Mouse (Mus musculus) midbrain, postnatal 0 days (tissue): ENCODE measurements at regions not wholly inside any gene's neighbourhood (a gene's known extent, or its start where the extent isn't known, plus 50 kb on each side); places are given as distances from the start of the nearest gene placed in this dataset.

Experiments
- ATAC-seq: fragments of 200-750 bp; cut with Nextera tagmentation; 2 replicates; pipeline ENCODE4 v1.8.0; 2017; ENCODE audit warnings: moderate number of reproducible peaks, mild to moderate bottlenecking, moderate TSS enrichment, moderate library complexity; ENCODE audit not compliant: low FRiP score
- DNase-seq: peaks from one replicate; pipeline ENCODE4 v3.0.0-alpha.2; 2015; ENCODE audit warnings: low spot score
- H3K27ac ChIP-seq: fragments of 300-500 bp; sonication (generic); 2 replicates; pipeline ENCODE4 v1.5.1; 2014; ENCODE audit warnings: low read depth, mild to moderate bottlenecking, low read length, mixed read lengths
- H3K27me3 ChIP-seq: fragments of 300-500 bp; sonication (generic); 2 replicates; pipeline ENCODE4 v1.6.1; 2014; ENCODE audit warnings: low read length, control low read depth, mixed read lengths; ENCODE audit not compliant: insufficient read depth
- H3K36me3 ChIP-seq: fragments of 300-500 bp; sonication (generic); 2 replicates; pipeline ENCODE4 v1.6.1; 2014; ENCODE audit warnings: low read length, control low read depth, mixed read lengths; ENCODE audit not compliant: insufficient read depth
- H3K4me1 ChIP-seq: fragments of 300-500 bp; sonication (generic); 2 replicates; pipeline ENCODE4 v1.6.1; 2014; ENCODE audit warnings: mild to moderate bottlenecking, control low read depth, antibody characterized with exemption, low read length, mixed read lengths; ENCODE audit not compliant: insufficient read depth
- H3K4me2 ChIP-seq: fragments of 300-500 bp; sonication (generic); 2 replicates; pipeline ENCODE4 v1.6.1; 2014; ENCODE audit warnings: low read depth, mild to moderate bottlenecking, low read length, mixed read lengths; ENCODE audit not compliant: poor library complexity, severe bottlenecking
- H3K4me3 ChIP-seq: fragments of 300-500 bp; sonication (generic); 2 replicates; pipeline ENCODE4 v1.5.1; 2014; ENCODE audit warnings: low read depth, mild to moderate bottlenecking, low read length, moderate library complexity
- H3K9ac ChIP-seq: fragments of 300-500 bp; sonication (generic); replicated peaks from 2 replicates; pipeline ENCODE4 v1.6.1; 2014; ENCODE audit warnings: mild to moderate bottlenecking, low read length, moderate library complexity, mixed read lengths; ENCODE audit not compliant: poor library complexity, severe bottlenecking
- H3K9me3 ChIP-seq: fragments of 300-500 bp; sonication (generic); 2 replicates; pipeline ENCODE4 v1.6.1; 2016; ENCODE audit warnings: low read length, control low read depth
- CTCF ChIP-seq: IDR thresholded peaks from 2 replicates; pipeline ENCODE4 v1.5.1; 2016; ENCODE audit warnings: antibody characterized with exemption, mild to moderate bottlenecking
- WGBS: fragments of 180-500 bp; shearing (Covaris S2); extraction: QIAGEN DNeasy Blood & Tissue Kit; methylation state at CpG from one replicate; pipeline ENCODE4 v1.1.7; 2014; 5-methylcytosine and 5-hydroxymethylcytosine counted together

DNA sequence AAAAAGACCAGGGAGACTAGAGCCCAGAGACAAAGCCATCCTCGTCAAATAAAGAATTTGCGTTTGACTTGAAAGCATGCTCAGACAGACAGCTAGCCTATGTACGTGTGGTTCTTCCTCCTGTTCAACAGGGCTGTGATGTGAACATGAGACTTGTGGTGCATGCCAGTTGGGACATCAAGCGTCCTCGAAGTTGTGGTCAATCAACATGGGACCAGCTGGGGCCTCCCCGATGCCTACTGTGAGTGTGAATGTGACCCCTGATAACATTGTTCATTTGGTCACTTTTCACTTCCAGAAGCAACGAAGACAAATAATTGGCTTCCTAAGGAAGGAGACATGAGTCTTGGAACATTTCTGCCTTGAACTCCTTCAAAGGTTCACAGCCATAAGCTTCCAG, 79.8 kb upstream of the Kdr start:
- Histone ChIP-seq H3K4me1 (no peaks in the 10 kb centered on the region), H3K9ac (no peak overlapping the region), H3K4me2 (no peak overlapping the region), H3K27ac (no peak overlapping the region), H3K4me3 (no peak overlapping the region), H3K27me3 (no peaks in the 10 kb centered on the region), H3K36me3 (no peaks in the 10 kb centered on the region), H3K9me3 (no peaks in the 10 kb centered on the region)
- no peak for TF ChIP-seq CTCF
- no peak for DNase-seq
- no peak for ATAC-seq
- 90% methylated on average over 7 of the region's 7 CpGs for WGBS

DNA sequence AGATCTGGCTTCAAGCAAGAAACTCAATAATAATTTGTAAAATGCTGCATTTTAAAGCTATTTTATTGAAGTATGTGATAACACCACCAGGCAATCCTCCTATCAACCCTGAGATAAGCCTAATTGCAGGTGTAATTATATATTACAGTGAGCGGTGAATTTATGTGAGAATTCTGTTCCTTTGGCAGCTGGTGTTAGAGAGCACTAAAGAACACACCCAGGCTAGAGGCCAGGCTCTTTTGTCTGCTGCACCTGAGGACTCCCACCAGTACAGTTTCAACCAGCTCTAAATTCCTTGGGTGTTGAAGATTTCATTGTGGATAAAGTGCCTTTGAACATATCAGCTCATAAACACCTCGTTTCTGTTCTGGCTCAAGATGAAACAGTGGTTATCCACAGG, 77.6 kb upstream of the Kdr start:
- Histone ChIP-seq H3K36me3 (no peaks in the 10 kb centered on the region), H3K4me3 (no peak overlapping the region), H3K9ac (no peak overlapping the region), H3K4me2 (no peak overlapping the region), H3K9me3 (no peaks in the 10 kb centered on the region), H3K4me1 (no peaks in the 10 kb centered on the region), H3K27ac (no peak overlapping the region), H3K27me3 (no peaks in the 10 kb centered on the region)
- no peak for DNase-seq
- ATAC-seq = no peak
- 74% methylated on average over 2 of the region's 2 CpGs for WGBS
- TF ChIP-seq CTCF = no peak

- WGBS = 97% methylated on average over 1 of the region's 1 CpGs
Measured at GRCm38 (mm10) chr5:76052782-76053181, 74.5 kb upstream of the Kdr start.

GRCm38 (mm10) chr5:76051658-76052057, 73.4 kb upstream of the Kdr start:
- WGBS = 86% methylated on average over 2 of the region's 2 CpGs
- no peak overlapping the region for H3K4me3 ChIP-seq
- H3K9me3 ChIP-seq = no peaks in the 10 kb centered on the region
- H3K4me2 ChIP-seq = no peak overlapping the region
- no peak overlapping the region for H3K9ac ChIP-seq
- ATAC-seq = no peak
- H3K36me3 ChIP-seq = no peaks in the 10 kb centered on the region
- no peak for DNase-seq
- no peak for TF ChIP-seq CTCF
- no peak overlapping the region for H3K27ac ChIP-seq
- no peaks in the 10 kb centered on the region for H3K4me1 ChIP-seq
- H3K27me3 ChIP-seq = no peaks in the 10 kb centered on the region

More at GRCm38 (mm10) chr5:76052782-76053181, 74.5 kb upstream of the Kdr start:
- Histone ChIP-seq H3K4me3 (no peak overlapping the region), H3K27ac (no peak overlapping the region), H3K9me3 (no peaks in the 10 kb centered on the region), H3K4me1 (no peaks in the 10 kb centered on the region), H3K4me2 (no peak overlapping the region), H3K9ac (no peak overlapping the region), H3K27me3 (no peaks in the 10 kb centered on the region), H3K36me3 (no peaks in the 10 kb centered on the region)
- ATAC-seq = no peak
- TF ChIP-seq CTCF = no peak
- no peak for DNase-seq

DNA sequence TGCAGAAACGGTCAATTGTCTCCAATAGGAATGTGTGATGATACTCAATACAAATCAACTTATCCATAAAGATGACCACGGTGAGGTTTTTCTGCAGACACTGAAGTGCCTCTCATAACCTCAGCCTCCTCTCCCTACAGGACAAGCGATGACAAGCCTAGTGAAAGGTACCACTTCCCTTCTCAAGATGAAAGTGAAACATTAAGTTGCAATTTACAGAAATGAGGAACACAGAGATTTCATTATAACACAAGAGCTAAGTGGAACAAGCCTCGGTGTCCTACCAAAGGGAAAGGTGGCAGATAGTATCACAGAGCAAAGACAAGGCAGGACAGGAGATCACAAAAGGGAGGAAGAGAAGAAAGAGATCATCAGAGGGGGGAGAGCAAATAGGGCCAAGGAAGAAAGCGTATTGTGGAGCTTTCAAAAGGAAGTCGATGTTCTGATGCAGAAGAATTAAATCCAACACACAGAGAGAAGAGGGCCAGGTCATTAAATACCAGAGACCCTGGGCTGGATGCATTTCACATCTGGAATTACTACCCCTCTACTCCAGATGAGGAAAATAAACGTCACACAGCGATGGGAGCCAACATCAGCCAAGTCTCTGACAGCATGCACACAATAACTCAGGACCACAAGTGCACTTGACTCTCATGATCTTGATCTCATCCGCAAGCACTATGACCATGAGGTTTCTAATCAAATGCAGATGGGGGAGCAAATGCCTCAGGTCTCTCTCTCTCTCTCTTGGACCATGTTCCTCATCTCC, 70.0 kb upstream of the Kdr start:
- H3K4me3 ChIP-seq = no peak overlapping the region
- no peak for ATAC-seq
- no peaks in the 10 kb centered on the region for H3K9me3 ChIP-seq
- H3K27ac ChIP-seq = no peak overlapping the region
- TF ChIP-seq CTCF = no peak
- no peaks in the 10 kb centered on the region for H3K4me1 ChIP-seq
- H3K9ac ChIP-seq = no peak overlapping the region
- DNase-seq = no peak
- H3K27me3 ChIP-seq = no peaks in the 10 kb centered on the region
- WGBS = 84% methylated on average over 9 of the region's 9 CpGs
- H3K36me3 ChIP-seq = no peaks in the 10 kb centered on the region
- H3K4me2 ChIP-seq = no peak overlapping the region

DNA sequence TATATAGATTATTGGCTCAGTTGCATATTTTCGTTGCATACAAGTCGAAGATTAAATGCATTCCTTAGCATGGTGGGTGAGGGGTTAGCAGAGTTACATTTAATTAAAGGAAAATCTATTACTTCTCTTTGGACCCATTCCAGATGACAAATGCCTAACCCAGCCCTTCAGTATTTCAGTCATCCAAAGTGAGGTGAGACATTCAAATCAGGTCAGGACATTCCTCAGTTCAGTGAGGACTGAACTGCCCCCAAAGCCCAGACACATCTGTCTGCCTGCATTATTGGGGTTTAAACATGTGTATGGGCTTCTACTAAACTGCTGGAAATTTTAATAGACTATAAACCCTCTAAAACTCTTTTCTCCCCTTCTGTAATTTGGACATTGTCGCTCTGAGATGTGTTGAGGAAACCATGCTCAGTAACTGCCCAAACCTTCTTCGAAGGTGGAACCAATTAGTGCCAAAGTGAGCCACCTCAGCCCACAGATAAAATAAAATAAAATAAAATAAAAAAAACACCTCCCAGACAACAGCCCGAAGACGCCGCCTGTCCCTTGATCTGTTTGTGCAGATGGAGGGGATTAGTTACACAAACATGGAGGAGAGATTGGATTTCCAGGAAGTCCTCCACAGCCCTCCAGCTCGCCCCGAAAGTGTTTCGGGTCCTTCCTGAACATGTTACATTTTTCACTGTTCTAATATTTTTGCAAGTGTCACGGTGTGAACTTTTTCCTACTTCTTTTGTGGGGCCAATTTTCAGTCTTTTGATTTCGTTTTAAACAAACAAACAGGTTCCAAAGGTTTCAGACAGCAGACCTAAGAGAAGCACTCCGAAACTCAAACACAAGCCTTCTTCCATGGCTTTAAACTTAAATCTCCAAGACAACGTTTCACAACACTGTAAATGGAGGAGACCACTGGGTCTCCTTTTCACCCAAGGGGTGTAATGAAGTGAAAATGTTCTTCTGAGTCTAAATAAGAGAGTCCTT, 65.6 kb upstream of the Kdr start:
- no peak for TF ChIP-seq CTCF
- no peak overlapping the region for H3K9ac ChIP-seq
- 0 out of 2 replicates have a peak, but pooled peaks cover under 1% of the 10 kb centered on the region for H3K9me3 ChIP-seq
- WGBS = 81% methylated on average over 14 of the region's 14 CpGs
- ATAC-seq = no peak
- H3K27ac ChIP-seq = no peak overlapping the region
- no peaks in the 10 kb centered on the region for H3K27me3 ChIP-seq
- no peak for DNase-seq
- no peaks in the 10 kb centered on the region for H3K4me1 ChIP-seq
- no peaks in the 10 kb centered on the region for H3K36me3 ChIP-seq
- H3K4me3 ChIP-seq = no peak overlapping the region
- H3K4me2 ChIP-seq = no peak overlapping the region
